Mouse (Mus musculus) kidney, postnatal 0 days (tissue): ENCODE results near the gene Sdsl. TPM values are rescaled to one million over a fixed set of nuclear protein-coding genes. Genes with fewer than 3 reads are reported as not detected.

Experiments used
- ATAC-seq: fragments of 200-750 bp; cut with Nextera tagmentation; replicated peaks from 2 replicates; pipeline ENCODE4 v1.8.0; 2017; ENCODE audit warnings: low read depth, moderate number of reproducible peaks, moderate TSS enrichment, moderate library complexity; ENCODE audit not compliant: low FRiP score
- DNase-seq: peaks from one replicate; pipeline ENCODE4 v3.0.0-alpha.2; 2016; ENCODE audit warnings: low spot score
- H3K27ac ChIP-seq: fragments of 300-500 bp; sonication (generic); 2 replicates; pipeline ENCODE4 v1.5.1; 2014; ENCODE audit warnings: mild to moderate bottlenecking
- H3K27me3 ChIP-seq: fragments of 300-500 bp; sonication (generic); 2 replicates; pipeline ENCODE4 v1.6.1; 2014; ENCODE audit warnings: low read length, mixed read lengths; ENCODE audit not compliant: insufficient read depth
- H3K36me3 ChIP-seq: fragments of 300-500 bp; sonication (generic); 2 replicates; pipeline ENCODE4 v1.6.1; 2014; ENCODE audit warnings: low read length, mixed read lengths; ENCODE audit not compliant: insufficient read depth
- H3K4me1 ChIP-seq: fragments of 300-500 bp; sonication (generic); replicated peaks from 2 replicates; pipeline ENCODE4 v1.6.1; 2014; ENCODE audit warnings: antibody characterized with exemption, low read length, mixed read lengths; ENCODE audit not compliant: insufficient read depth
- H3K4me2 ChIP-seq: fragments of 300-500 bp; sonication (generic); 2 replicates; pipeline ENCODE4 v1.6.1; 2014; ENCODE audit warnings: mild to moderate bottlenecking, low read length, moderate library complexity, mixed read lengths
- H3K4me3 ChIP-seq: fragments of 300-500 bp; sonication (generic); replicated peaks from 2 replicates; pipeline ENCODE4 v1.5.1; 2014; ENCODE audit warnings: low read depth, low read length
- H3K9ac ChIP-seq: fragments of 300-500 bp; sonication (generic); 2 replicates; pipeline ENCODE4 v1.6.1; 2014; ENCODE audit warnings: low read depth, low read length
- H3K9me3 ChIP-seq: fragments of 300-500 bp; sonication (generic); replicated peaks from 2 replicates; pipeline ENCODE4 v1.6.1; 2016; ENCODE audit warnings: low read length, inconsistent platforms, mixed read lengths
- CTCF ChIP-seq: IDR thresholded peaks from 2 replicates; pipeline ENCODE4 v1.5.1; 2016; ENCODE audit warnings: antibody characterized with exemption, low read depth, mild to moderate bottlenecking, moderate library complexity
- WGBS: fragments of 180-500 bp; shearing (Covaris S2); extraction: QIAGEN DNeasy Blood & Tissue Kit; methylation state at CpG from one replicate; pipeline ENCODE4 v1.1.7; 2014; 5-methylcytosine and 5-hydroxymethylcytosine counted together
- polyA plus RNA-seq: library from polyadenylated mRNA; unstranded; fragments of >200 nt; fragmentation: Nextera tagmentation; extraction: Ambion mirVana; gene quantifications from 2 replicates; pipeline ENCODE4 v1.2.1, GENCODE M21; 2015

Gene Sdsl
- polyA plus RNA-seq, 1 experiment from 2014 or later: 12.0 TPM

DNA sequence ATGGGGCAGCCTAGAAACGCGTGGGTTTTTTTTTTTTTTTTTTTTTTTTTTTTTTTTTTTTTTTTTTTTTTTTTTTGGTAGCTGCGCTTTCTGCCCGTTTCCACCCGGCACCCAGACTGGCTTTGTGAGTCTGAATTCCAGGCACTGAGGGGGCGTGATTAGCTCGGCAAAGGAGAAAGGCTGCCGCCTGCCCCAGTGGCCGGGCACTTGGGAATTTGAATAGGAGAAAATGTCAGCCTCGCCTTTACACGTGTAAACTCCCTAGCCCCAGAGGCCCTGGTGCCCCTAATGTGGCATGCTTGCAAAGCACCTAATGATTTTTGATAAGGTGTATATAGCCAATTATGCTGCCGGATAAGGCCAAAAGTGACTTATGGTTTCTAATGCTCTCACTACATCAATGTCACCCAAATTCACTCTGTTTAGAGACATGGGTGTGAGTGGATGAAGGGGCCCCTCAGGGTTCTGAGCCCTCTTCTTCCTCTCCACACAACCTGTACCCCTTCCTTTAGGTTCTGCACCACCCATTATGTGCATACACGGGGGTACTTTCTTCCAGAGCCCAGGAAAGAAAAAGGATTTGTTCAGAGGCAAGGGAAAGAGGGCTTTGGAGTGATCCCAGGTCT is 39.4 kb downstream of the Sdsl start:
- 2% methylated on average over 13 of the region's 13 CpGs for WGBS
- no peak overlapping the region for H3K4me3 ChIP-seq
- no peak for TF ChIP-seq CTCF

DNA sequence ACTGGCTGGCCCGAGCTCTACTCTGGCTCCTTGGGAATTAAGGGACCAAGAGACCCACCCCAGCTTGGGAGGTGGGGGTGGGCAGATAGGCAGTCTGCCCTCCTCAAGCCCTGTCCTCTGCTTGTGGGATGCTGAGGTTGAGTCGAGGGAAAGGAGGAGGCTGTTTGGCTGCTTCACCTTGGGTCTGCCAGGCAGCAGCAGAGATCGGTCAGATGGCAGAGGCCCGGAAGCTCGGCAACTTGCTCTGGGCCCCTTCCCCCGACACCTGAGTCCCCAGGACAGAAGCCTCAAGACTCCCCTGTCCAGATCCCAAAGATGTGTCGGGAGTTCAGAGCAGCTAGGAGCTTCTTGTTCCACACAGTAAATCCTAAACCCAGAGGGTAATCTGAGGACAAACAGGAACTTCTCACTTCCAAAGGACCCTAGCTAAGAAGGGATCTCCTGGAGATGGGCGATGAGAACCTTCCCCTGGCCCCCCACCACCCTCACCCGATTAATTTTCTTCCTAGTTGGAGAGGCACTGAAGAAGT is 40.1 kb downstream of the Sdsl start:
- ATAC-seq: no peak
- Histone ChIP-seq H3K4me3 (no peak overlapping the region), H3K27me3 (peaks cover 85% of the 10 kb centered on the region), H3K4me1 (no peaks in the 10 kb centered on the region), H3K36me3 (no peaks in the 10 kb centered on the region), H3K9ac (no peak overlapping the region), H3K4me2 (no peak overlapping the region), H3K9me3 (no peaks in the 10 kb centered on the region), H3K27ac (no peak overlapping the region)
- WGBS: 1% methylated on average over 9 of the region's 9 CpGs
- DNase-seq: no peak
- no peak for TF ChIP-seq CTCF

More for the DNA sequence above, 39.4 kb downstream of the Sdsl start:
- Histone ChIP-seq H3K9me3 (no peaks in the 10 kb centered on the region), H3K36me3 (no peaks in the 10 kb centered on the region), H3K27ac (no peak overlapping the region), H3K4me1 (no peaks in the 10 kb centered on the region), H3K9ac (no peak overlapping the region), H3K4me2 (no peak overlapping the region), H3K27me3 (peaks cover 85% of the 10 kb centered on the region)
- DNase-seq: no peak
- no peak for ATAC-seq

DNA sequence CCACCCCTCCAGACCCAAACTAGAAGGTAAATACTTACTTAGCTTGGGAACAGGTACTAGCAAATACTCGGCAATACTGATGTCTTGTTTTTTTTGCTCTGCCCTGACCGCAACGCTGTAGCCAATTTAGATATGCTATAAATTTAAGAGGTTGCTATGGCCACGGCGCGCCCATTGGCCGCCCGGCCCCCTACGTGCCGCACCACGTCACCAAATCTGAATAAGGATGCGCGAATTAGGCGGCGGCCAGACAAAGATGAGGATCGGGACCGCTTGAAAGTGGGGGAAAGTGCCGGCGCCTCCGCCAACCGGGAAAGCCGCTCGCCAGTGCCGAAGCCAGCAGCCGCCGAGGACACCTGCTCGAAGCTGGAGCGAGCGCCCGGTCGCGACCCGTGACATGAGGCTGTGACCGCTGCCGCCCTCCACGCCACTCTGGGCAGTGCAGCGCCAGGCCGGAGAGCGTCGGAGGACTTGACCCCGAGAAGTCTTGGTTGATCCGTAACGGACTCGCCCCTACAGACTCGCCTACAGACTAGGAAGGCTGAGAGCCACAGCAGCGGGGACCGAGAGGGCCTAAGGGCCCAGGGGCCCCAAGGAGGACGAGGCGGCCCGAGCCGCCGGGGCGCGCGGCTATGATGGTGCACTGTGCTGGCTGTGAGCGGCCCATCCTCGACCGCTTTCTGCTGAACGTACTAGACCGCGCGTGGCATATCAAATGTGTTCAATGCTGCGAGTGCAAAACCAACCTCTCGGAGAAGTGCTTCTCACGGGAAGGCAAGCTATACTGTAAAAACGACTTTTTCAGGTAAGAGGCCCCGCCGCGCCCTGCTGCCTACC is 40.7 kb downstream of the Sdsl start, which contains the start of gene Lhx5:
TSS of gene Lhx5 (plus strand) at position 51 of the 837 bp plus-strand sequence.
- H3K36me3 ChIP-seq: no peaks in the 10 kb centered on the region
- TF ChIP-seq CTCF: no peak
- no peak within 1 kb of the TSS for H3K27ac ChIP-seq
- no peaks in the 10 kb centered on the region for H3K9me3 ChIP-seq
- no peak within 1 kb of the TSS for H3K9ac ChIP-seq
- no peak for ATAC-seq
- H3K4me3 ChIP-seq: no peak within 1 kb of the TSS
- no peaks in the 10 kb centered on the region for H3K4me1 ChIP-seq
- no peak for DNase-seq
- WGBS: under 1% methylated on average over 69 of the region's 69 CpGs
- peaks cover 85% of the 10 kb centered on the region for H3K27me3 ChIP-seq
- no peak within 1 kb of the TSS for H3K4me2 ChIP-seq

DNA sequence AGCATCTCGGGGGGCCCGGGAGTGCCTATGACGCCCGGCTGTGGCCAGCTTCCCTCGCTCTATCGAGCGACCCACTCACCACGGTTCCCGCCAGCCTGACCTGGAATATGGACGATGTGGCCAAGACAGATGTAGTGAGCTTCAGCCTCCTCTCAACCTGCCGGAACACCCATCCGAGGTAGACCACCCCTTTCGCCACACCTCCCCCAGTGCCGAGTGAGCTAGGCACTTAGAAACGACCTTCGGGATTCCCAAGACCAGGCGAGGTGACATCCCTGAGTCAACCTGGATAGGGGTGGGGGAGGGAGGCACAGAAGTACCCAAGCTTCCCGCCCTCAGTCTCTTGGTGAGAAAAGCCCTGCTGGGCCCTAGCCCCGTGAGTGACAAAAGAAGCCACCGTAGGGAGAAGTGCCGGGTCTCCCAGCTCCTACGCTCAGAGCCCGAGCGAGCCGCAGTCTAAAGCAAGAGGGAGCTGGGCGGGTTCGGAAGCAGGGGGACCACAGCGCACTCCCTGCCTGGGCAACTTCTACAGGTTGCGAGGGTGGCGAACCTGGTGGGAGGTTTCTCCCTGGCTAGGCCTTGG is 41.5 kb downstream of the Sdsl start:
- Histone ChIP-seq H3K27me3 (peaks cover 86% of the 10 kb centered on the region), H3K9me3 (no peaks in the 10 kb centered on the region), H3K36me3 (no peaks in the 10 kb centered on the region), H3K4me2 (no peak overlapping the region), H3K4me1 (no peaks in the 10 kb centered on the region), H3K9ac (no peak overlapping the region), H3K4me3 (no peak overlapping the region), H3K27ac (no peak overlapping the region)
- ATAC-seq (no peak), DNase-seq (peak; percentile 21)
- WGBS: under 1% methylated on average over 30 of the region's 30 CpGs
- no peak for TF ChIP-seq CTCF

DNA sequence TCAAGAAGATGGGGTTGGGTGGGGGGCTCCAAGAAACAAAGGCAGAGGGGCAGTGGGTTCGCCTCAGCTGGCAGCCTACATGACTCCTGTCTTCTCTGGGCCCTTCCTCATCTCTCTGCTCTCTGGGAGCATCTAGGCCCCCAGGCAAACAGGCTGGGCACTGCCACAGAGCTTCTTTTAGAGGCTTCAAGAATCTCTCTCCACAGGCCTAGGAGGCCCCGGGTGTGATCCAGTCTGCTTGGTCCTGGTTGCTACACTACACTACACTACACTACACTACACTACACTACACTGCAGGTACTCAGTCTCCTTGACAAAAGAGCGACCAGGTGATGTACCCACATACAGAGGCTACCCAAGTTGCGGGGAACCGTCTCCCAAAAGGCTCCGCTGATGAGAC is 42.9 kb downstream of the Sdsl start:
- H3K4me3 ChIP-seq: no peak overlapping the region
- no peak overlapping the region for H3K4me2 ChIP-seq
- ATAC-seq (no peak), DNase-seq (no peak)
- H3K4me1 ChIP-seq: no peaks in the 10 kb centered on the region
- H3K9me3 ChIP-seq: no peaks in the 10 kb centered on the region
- H3K9ac ChIP-seq: no peak overlapping the region
- H3K27me3 ChIP-seq: peaks cover 78% of the 10 kb centered on the region
- no peaks in the 10 kb centered on the region for H3K36me3 ChIP-seq
- no peak for TF ChIP-seq CTCF
- WGBS: 7% methylated on average over 6 of the region's 6 CpGs
- no peak overlapping the region for H3K27ac ChIP-seq

DNA sequence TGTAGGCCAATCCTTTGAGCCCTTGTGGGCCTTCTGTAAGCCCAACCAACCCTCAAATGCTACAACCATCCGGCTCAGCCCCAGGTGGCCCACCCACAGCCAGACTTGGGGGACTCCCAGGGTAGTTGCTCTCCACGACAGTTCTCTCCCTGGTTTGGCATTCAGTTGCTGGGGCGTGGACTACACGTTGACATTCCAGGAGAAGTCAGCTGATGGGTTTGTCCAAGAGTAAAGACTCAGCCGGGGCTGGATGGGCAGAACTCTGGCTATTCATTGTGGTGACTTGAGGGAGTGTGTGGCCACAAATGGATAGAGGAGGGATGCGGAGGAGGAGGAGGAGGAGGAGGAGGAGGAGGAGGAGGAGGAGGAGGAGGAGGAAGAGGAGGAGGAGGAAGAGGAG is 43.6 kb downstream of the Sdsl start:
- no peak overlapping the region for H3K4me2 ChIP-seq
- H3K27ac ChIP-seq: no peak overlapping the region
- H3K4me3 ChIP-seq: no peak overlapping the region
- DNase-seq (no peak), ATAC-seq (no peak)
- H3K9ac ChIP-seq: no peak overlapping the region
- no peaks in the 10 kb centered on the region for H3K4me1 ChIP-seq
- WGBS: 2% methylated on average over 6 of the region's 6 CpGs
- H3K36me3 ChIP-seq: no peaks in the 10 kb centered on the region
- peaks cover 78% of the 10 kb centered on the region for H3K27me3 ChIP-seq
- no peak for TF ChIP-seq CTCF
- H3K9me3 ChIP-seq: no peaks in the 10 kb centered on the region
